Mouse (Mus musculus): Measurements from ENCODE around the gene Pgpep1. TPM values are rescaled to one million over a fixed set of nuclear protein-coding genes. Genes with fewer than 3 reads are reported as not detected.

The Pgpep1 gene
- total and polyA plus RNA-seq, 3 experiments, result 12.3 to 30.0 (median 22.9) TPM

- no peak overlapping the region for H3K4me2 ChIP-seq (ENCODE audit: insufficient read depth, low read depth, poor library complexity, severe bottlenecking)
- peaks cover 28 to 91% of the 10 kb centered on the region in 2 experiments for H3K4me1 ChIP-seq (ENCODE audit: control insufficient read depth in 1 of 2, insufficient read depth in 2 of 2)
- H3K9me3 ChIP-seq (replicated peaks; ENCODE audit: low read length), result no peaks in the 10 kb centered on the region
- no peak overlapping the region for H3K27ac ChIP-seq (ENCODE audit: insufficient read depth, low read depth)
- peaks cover 42 to 46% of the 10 kb centered on the region in 2 experiments for H3K36me3 ChIP-seq (replicated peaks in 1 of 2; ENCODE audit: control insufficient read depth in 1 of 2, insufficient read depth in 1 of 2, low read length in 1 of 2)
- H3K9ac ChIP-seq (ENCODE audit: insufficient read depth, low read depth), result no peak overlapping the region
- TF ChIP-seq ELF1 (IDR thresholded peaks at IDR 0.05; ENCODE audit: low read depth, low read length) (no peak), BHLHE40 (IDR thresholded peaks at IDR 0.05; ENCODE audit: low read depth, low read length) (no peak), JUND (conservative IDR thresholded peaks at IDR 0.05; ENCODE audit: low read depth, low read length) (no peak), PAX5 (IDR thresholded peaks at IDR 0.05; ENCODE audit: low read length) (no peak), ZC3H11A (IDR thresholded peaks at IDR 0.05; ENCODE audit: low read depth, low read length) (no peak), ZKSCAN1 (IDR thresholded peaks at IDR 0.05; ENCODE audit: borderline replicate concordance, low read depth, low read length) (no peak), RCOR1 (conservative IDR thresholded peaks at IDR 0.05; ENCODE audit: low read depth, low read length) (no peak)
- H3K27me3 ChIP-seq (replicated peaks), result no peaks in the 10 kb centered on the region
- in situ Hi-C loops (cut with MboI; ENCODE audit: low pct_ligation_motif_present, low pct_unique_long_range_greater_than_20kb, low sequenced_read_pairs), result no loop called here
- dilution Hi-C loops (cut with MboI; ENCODE audit: extremely low pct_ligation_motif_present, extremely low pct_unique_long_range_greater_than_20kb, low sequenced_read_pairs), result no loop called here
- peaks cover 8% of the 10 kb centered on the region for H3K79me2 ChIP-seq (replicated peaks; ENCODE audit: control insufficient read depth, extremely low read depth, insufficient read depth, poor library complexity, severe bottlenecking)
- no peak for DNase-seq (ENCODE audit: extremely low read depth)
- no peak overlapping the region for H3K4me3 ChIP-seq (replicated peaks in 1 of 3; ENCODE audit: low read depth in 2 of 3, low read length in 2 of 3, poor library complexity in 1 of 3)
Measured at GRCm38 (mm10) chr8:70679404-70679803, 19.2 kb upstream of the Pgpep1 start.

GRCm38 (mm10) chr8:70678679-70679078, 18.5 kb upstream of the Pgpep1 start:
- dilution Hi-C loops (cut with MboI; ENCODE audit: extremely low pct_ligation_motif_present, extremely low pct_unique_long_range_greater_than_20kb, low sequenced_read_pairs) (no loop called here), in situ Hi-C loops (cut with MboI; ENCODE audit: low pct_ligation_motif_present, low pct_unique_long_range_greater_than_20kb, low sequenced_read_pairs) (no loop called here)
- DNase-seq (ENCODE audit: extremely low read depth), result no peak
- TF ChIP-seq ZMIZ1 (IDR thresholded peaks at IDR 0.05; ENCODE audit: low read depth, low read length) (no peak), MAZ (IDR thresholded peaks at IDR 0.05; ENCODE audit: low read depth, low read length) (no peak)
- Histone ChIP-seq H3K27ac (ENCODE audit: insufficient read depth, low read depth) (no peak overlapping the region), H3K27me3 (replicated peaks) (no peaks in the 10 kb centered on the region), H3K36me3 (replicated peaks in 1 of 2; ENCODE audit: control insufficient read depth in 1 of 2, insufficient read depth in 1 of 2, low read length in 1 of 2) (peaks cover 42 to 46% of the 10 kb centered on the region in 2 experiments), H3K4me1 (ENCODE audit: control insufficient read depth in 1 of 2, insufficient read depth in 2 of 2) (peaks cover 33 to 89% of the 10 kb centered on the region in 2 experiments), H3K79me2 (replicated peaks; ENCODE audit: control insufficient read depth, extremely low read depth, insufficient read depth, poor library complexity, severe bottlenecking) (peaks cover 16% of the 10 kb centered on the region), H3K9me3 (replicated peaks; ENCODE audit: low read length) (no peaks in the 10 kb centered on the region), H3K9ac (ENCODE audit: insufficient read depth, low read depth) (no peak overlapping the region), H3K4me3 (replicated peaks in 1 of 3; ENCODE audit: low read depth in 2 of 3, low read length in 2 of 3, poor library complexity in 1 of 3) (no peak overlapping the region), H3K4me2 (ENCODE audit: insufficient read depth, low read depth, poor library complexity, severe bottlenecking) (no peak overlapping the region)

GRCm38 (mm10) chr8:70677451-70678080, 17.4 kb upstream of the Pgpep1 start:
- peak overlapping the region in 1 of 3 experiments; percentile 26 for H3K4me3 ChIP-seq (replicated peaks in 1 of 3; ENCODE audit: low read depth in 2 of 3, low read length in 2 of 3, poor library complexity in 1 of 3)
- no peak overlapping the region for H3K9ac ChIP-seq (ENCODE audit: insufficient read depth, low read depth)
- peaks cover 16% of the 10 kb centered on the region for H3K79me2 ChIP-seq (replicated peaks; ENCODE audit: control insufficient read depth, extremely low read depth, insufficient read depth, poor library complexity, severe bottlenecking)
- no peaks in the 10 kb centered on the region for H3K9me3 ChIP-seq (replicated peaks; ENCODE audit: low read length)
- H3K4me2 ChIP-seq (ENCODE audit: insufficient read depth, low read depth, poor library complexity, severe bottlenecking), result no peak overlapping the region
- H3K27ac ChIP-seq (ENCODE audit: insufficient read depth, low read depth), result peak overlapping the region; percentile 13; the same call in 1 of the 2 replicates
- no peaks in the 10 kb centered on the region for H3K27me3 ChIP-seq (replicated peaks)
- no peak for DNase-seq (ENCODE audit: extremely low read depth)
- H3K36me3 ChIP-seq (replicated peaks in 1 of 2; ENCODE audit: control insufficient read depth in 1 of 2, insufficient read depth in 1 of 2, low read length in 1 of 2), result peaks cover 42 to 46% of the 10 kb centered on the region in 2 experiments
- TF ChIP-seq SMC3 (IDR thresholded peaks at IDR 0.05; ENCODE audit: low read depth, low read length) (no peak), GABPA (IDR thresholded peaks at IDR 0.05; ENCODE audit: insufficient replicate concordance, low read depth, low read length) (no peak), POLR2A (IDR thresholded peaks at IDR 0.05; ENCODE audit: low read depth, low read length) (no peak), IRF4 (IDR thresholded peaks at IDR 0.05; ENCODE audit: low read depth, low read length) (no peak), JUN (IDR thresholded peaks at IDR 0.05; ENCODE audit: insufficient read depth, low read depth, low read length) (no peak), E2F4 (IDR thresholded peaks at IDR 0.05; ENCODE audit: insufficient replicate concordance, low read depth, low read length) (no peak), CHD1 (IDR thresholded peaks at IDR 0.05; ENCODE audit: low read depth, low read length) (no peak), USF2 (conservative IDR thresholded peaks at IDR 0.05; ENCODE audit: low read depth, low read length) (no peak), CTCF (conservative IDR thresholded peaks at IDR 0.05 in 1 of 2, IDR thresholded peaks at IDR 0.05 in 1 of 2; ENCODE audit: low read depth in 2 of 2, low read length in 2 of 2) (no peak)
- in situ Hi-C loops (cut with MboI; ENCODE audit: low pct_ligation_motif_present, low pct_unique_long_range_greater_than_20kb, low sequenced_read_pairs), result no loop called here
- dilution Hi-C loops (cut with MboI; ENCODE audit: extremely low pct_ligation_motif_present, extremely low pct_unique_long_range_greater_than_20kb, low sequenced_read_pairs), result no loop called here
- peaks cover 33 to 80% of the 10 kb centered on the region in 2 experiments for H3K4me1 ChIP-seq (ENCODE audit: control insufficient read depth in 1 of 2, insufficient read depth in 2 of 2)
